Mouse (Mus musculus) liver, adult 2 months (tissue): ENCODE data around the gene Trip6.

Source experiments
- CTCF ChIP-seq: fragments of 200-500 bp; IDR thresholded peaks from 2 replicates; pipeline ENCODE4 v1.5.1; 2011; ENCODE audit warnings: low read depth, low read length, control low read depth
- POLR2A ChIP-seq: fragments of 200-500 bp; IDR thresholded peaks from 2 replicates; pipeline ENCODE4 v1.6.1; 2011; ENCODE audit warnings: low read length, control low read depth; ENCODE audit not compliant: insufficient read depth; ENCODE audit errors: extremely low read depth

DNA sequence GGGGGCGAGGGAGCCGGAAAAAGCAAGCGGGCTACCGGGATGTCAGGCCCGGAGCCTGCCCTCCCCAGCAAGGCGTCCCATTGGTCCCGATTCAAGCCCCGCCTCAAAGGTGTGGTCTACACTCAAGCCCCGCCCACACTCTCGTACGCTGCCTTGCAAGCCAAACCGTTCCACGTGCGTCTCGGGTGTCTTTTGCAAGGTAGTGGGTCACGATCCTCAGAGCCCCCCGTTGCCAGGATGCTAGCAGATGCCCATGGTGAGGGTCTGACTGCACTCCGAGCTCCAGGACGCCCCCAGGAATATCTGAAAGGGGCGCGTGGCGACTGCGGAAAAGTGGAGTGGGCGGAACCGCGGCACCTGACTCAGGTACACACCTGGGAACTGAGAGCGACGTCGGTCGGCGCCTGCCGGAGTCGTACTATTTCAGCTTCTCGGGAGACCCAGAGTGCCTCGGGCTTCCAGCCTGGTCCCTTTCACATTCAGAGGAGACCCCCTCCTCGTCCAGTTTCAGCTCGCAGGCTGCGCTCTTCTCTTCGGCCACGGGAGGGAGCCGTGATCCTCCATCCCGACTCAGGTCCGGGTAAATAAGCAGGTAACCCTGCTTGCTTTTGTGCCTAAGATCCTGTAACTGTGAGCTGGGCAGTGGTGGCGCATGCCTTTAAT is 19.4 kb upstream of the Trip6 start, which contains the start of gene Slc12a9:
- TF ChIP-seq POLR2A = no peak
- TF ChIP-seq CTCF = peak; percentile 94
